Mouse (Mus musculus): ENCODE measurements at regions not wholly inside any gene's neighbourhood (a gene's known extent, or its start where the extent isn't known, plus 50 kb on each side); places are given as distances from the start of the nearest gene placed in this dataset.

- no peaks in the 10 kb centered on the region for H3K9me3 ChIP-seq (ENCODE audit: control insufficient read depth, low read length)
- 59% methylated on average over 5 of the region's 5 CpGs for WGBS
- ATAC-seq (replicated peaks; ENCODE audit: low FRiP score) (no peak), DNase-seq (ENCODE audit: low spot score) (no peak)
- H3K4me3 ChIP-seq (ENCODE audit: low read depth, low read length) = no peak overlapping the region
- no peak overlapping the region for H3K27ac ChIP-seq (ENCODE audit: low read depth, low read length)
- no peaks in the 10 kb centered on the region for H3K4me1 ChIP-seq (replicated peaks; ENCODE audit: control insufficient read depth, insufficient read depth, low read length)
- H3K9ac ChIP-seq (ENCODE audit: low read depth, low read length) = no peak overlapping the region
- peaks cover 5% of the 10 kb centered on the region; the same call in 1 of the 2 replicates for H3K27me3 ChIP-seq (replicated peaks; ENCODE audit: control insufficient read depth, insufficient read depth, low read length)
- H3K36me3 ChIP-seq (ENCODE audit: control insufficient read depth, insufficient read depth, low read length) = no peaks in the 10 kb centered on the region
- no peak overlapping the region for H3K4me2 ChIP-seq
Measured at GRCm38 (mm10) chr8:12130591-12130990, 148.0 kb upstream of the A230072I06Rik start.

GRCm38 (mm10) chr8:12134200-12134599, 144.4 kb upstream of the A230072I06Rik start:
- Histone ChIP-seq H3K9me3 (ENCODE audit: control insufficient read depth, low read length) (no peaks in the 10 kb centered on the region), H3K4me3 (ENCODE audit: low read depth, low read length) (no peak overlapping the region), H3K4me1 (replicated peaks; ENCODE audit: control insufficient read depth, insufficient read depth, low read length) (no peaks in the 10 kb centered on the region), H3K4me2 (no peak overlapping the region), H3K9ac (ENCODE audit: low read depth, low read length) (no peak overlapping the region), H3K27ac (ENCODE audit: low read depth, low read length) (no peak overlapping the region), H3K27me3 (replicated peaks; ENCODE audit: control insufficient read depth, insufficient read depth, low read length) (peaks cover 5% of the 10 kb centered on the region; the same call in 1 of the 2 replicates), H3K36me3 (ENCODE audit: control insufficient read depth, insufficient read depth, low read length) (no peaks in the 10 kb centered on the region)
- ATAC-seq (replicated peaks; ENCODE audit: low FRiP score) (no peak), DNase-seq (ENCODE audit: low spot score) (no peak)
- 32% methylated on average over 1 of the region's 1 CpGs for WGBS

GRCm38 (mm10) chr8:12135392-12136177, 143.0 kb upstream of the A230072I06Rik start:
- H3K9ac ChIP-seq (ENCODE audit: low read depth, low read length) = no peak overlapping the region
- ATAC-seq (replicated peaks; ENCODE audit: low FRiP score) (no peak), DNase-seq (ENCODE audit: low spot score) (no peak)
- H3K4me3 ChIP-seq (ENCODE audit: low read depth, low read length) = no peak overlapping the region
- H3K27me3 ChIP-seq (replicated peaks; ENCODE audit: control insufficient read depth, insufficient read depth, low read length) = peaks cover 5% of the 10 kb centered on the region; the same call in 1 of the 2 replicates
- no peak overlapping the region for H3K27ac ChIP-seq (ENCODE audit: low read depth, low read length)
- H3K9me3 ChIP-seq (ENCODE audit: control insufficient read depth, low read length) = no peaks in the 10 kb centered on the region
- no peaks in the 10 kb centered on the region for H3K4me1 ChIP-seq (replicated peaks; ENCODE audit: control insufficient read depth, insufficient read depth, low read length)
- H3K4me2 ChIP-seq = no peak overlapping the region
- WGBS = 81% methylated on average over 14 of the region's 14 CpGs
- no peaks in the 10 kb centered on the region for H3K36me3 ChIP-seq (ENCODE audit: control insufficient read depth, insufficient read depth, low read length)

GRCm38 (mm10) chr8:12136178-12136455, 142.5 kb upstream of the A230072I06Rik start:
- H3K4me3 ChIP-seq (ENCODE audit: low read depth, low read length) = no peak overlapping the region
- no peak overlapping the region for H3K9ac ChIP-seq (ENCODE audit: low read depth, low read length)
- H3K27me3 ChIP-seq (replicated peaks; ENCODE audit: control insufficient read depth, insufficient read depth, low read length) = peaks cover 5% of the 10 kb centered on the region; the same call in 1 of the 2 replicates
- DNase-seq (ENCODE audit: low spot score) (no peak), ATAC-seq (replicated peaks; ENCODE audit: low FRiP score) (no peak)
- no peaks in the 10 kb centered on the region for H3K9me3 ChIP-seq (ENCODE audit: control insufficient read depth, low read length)
- H3K4me1 ChIP-seq (replicated peaks; ENCODE audit: control insufficient read depth, insufficient read depth, low read length) = no peaks in the 10 kb centered on the region
- no peak overlapping the region for H3K4me2 ChIP-seq
- H3K36me3 ChIP-seq (ENCODE audit: control insufficient read depth, insufficient read depth, low read length) = no peaks in the 10 kb centered on the region
- WGBS = 84% methylated on average over 5 of the region's 5 CpGs
- no peak overlapping the region for H3K27ac ChIP-seq (ENCODE audit: low read depth, low read length)

GRCm38 (mm10) chr8:12137496-12137895, 141.1 kb upstream of the A230072I06Rik start:
- no peaks in the 10 kb centered on the region for H3K4me1 ChIP-seq (replicated peaks; ENCODE audit: control insufficient read depth, insufficient read depth, low read length)
- DNase-seq (ENCODE audit: low spot score) (no peak), ATAC-seq (replicated peaks; ENCODE audit: low FRiP score) (no peak)
- no peak overlapping the region for H3K27ac ChIP-seq (ENCODE audit: low read depth, low read length)
- H3K4me3 ChIP-seq (ENCODE audit: low read depth, low read length) = no peak overlapping the region
- H3K27me3 ChIP-seq (replicated peaks; ENCODE audit: control insufficient read depth, insufficient read depth, low read length) = peaks cover 5% of the 10 kb centered on the region; the same call in 1 of the 2 replicates
- no peaks in the 10 kb centered on the region for H3K9me3 ChIP-seq (ENCODE audit: control insufficient read depth, low read length)
- H3K9ac ChIP-seq (ENCODE audit: low read depth, low read length) = no peak overlapping the region
- WGBS = 25% methylated on average over 3 of the region's 3 CpGs
- no peak overlapping the region for H3K4me2 ChIP-seq
- no peaks in the 10 kb centered on the region for H3K36me3 ChIP-seq (ENCODE audit: control insufficient read depth, insufficient read depth, low read length)

- no peak overlapping the region for H3K4me3 ChIP-seq (ENCODE audit: low read depth, low read length)
- WGBS = 78% methylated on average over 8 of the region's 8 CpGs
- peaks cover 5% of the 10 kb centered on the region; the same call in 1 of the 2 replicates for H3K27me3 ChIP-seq (replicated peaks; ENCODE audit: control insufficient read depth, insufficient read depth, low read length)
- no peak overlapping the region for H3K27ac ChIP-seq (ENCODE audit: low read depth, low read length)
- ATAC-seq (replicated peaks; ENCODE audit: low FRiP score) (no peak), DNase-seq (ENCODE audit: low spot score) (no peak)
- no peaks in the 10 kb centered on the region for H3K4me1 ChIP-seq (replicated peaks; ENCODE audit: control insufficient read depth, insufficient read depth, low read length)
- no peaks in the 10 kb centered on the region for H3K9me3 ChIP-seq (ENCODE audit: control insufficient read depth, low read length)
- H3K36me3 ChIP-seq (ENCODE audit: control insufficient read depth, insufficient read depth, low read length) = no peaks in the 10 kb centered on the region
- H3K4me2 ChIP-seq = no peak overlapping the region
- H3K9ac ChIP-seq (ENCODE audit: low read depth, low read length) = no peak overlapping the region
Measured at GRCm38 (mm10) chr8:12137913-12138312, 140.7 kb upstream of the A230072I06Rik start.

GRCm38 (mm10) chr8:12151679-12152078, 126.9 kb upstream of the A230072I06Rik start:
- WGBS = 69% methylated on average over 7 of the region's 7 CpGs
- Histone ChIP-seq H3K9ac (ENCODE audit: low read depth, low read length) (no peak overlapping the region), H3K4me2 (no peak overlapping the region), H3K4me1 (replicated peaks; ENCODE audit: control insufficient read depth, insufficient read depth, low read length) (no peaks in the 10 kb centered on the region), H3K27ac (ENCODE audit: low read depth, low read length) (no peak overlapping the region), H3K4me3 (ENCODE audit: low read depth, low read length) (no peak overlapping the region), H3K27me3 (replicated peaks; ENCODE audit: control insufficient read depth, insufficient read depth, low read length) (no peaks in the 10 kb centered on the region), H3K36me3 (ENCODE audit: control insufficient read depth, insufficient read depth, low read length) (no peaks in the 10 kb centered on the region), H3K9me3 (ENCODE audit: control insufficient read depth, low read length) (no peaks in the 10 kb centered on the region)
- DNase-seq (ENCODE audit: low spot score) (no peak), ATAC-seq (replicated peaks; ENCODE audit: low FRiP score) (no peak)

GRCm38 (mm10) chr8:12152825-12153224, 125.8 kb upstream of the A230072I06Rik start:
- Histone ChIP-seq H3K9ac (ENCODE audit: low read depth, low read length) (no peak overlapping the region), H3K27ac (ENCODE audit: low read depth, low read length) (no peak overlapping the region), H3K27me3 (replicated peaks; ENCODE audit: control insufficient read depth, insufficient read depth, low read length) (no peaks in the 10 kb centered on the region), H3K4me2 (no peak overlapping the region), H3K4me1 (replicated peaks; ENCODE audit: control insufficient read depth, insufficient read depth, low read length) (no peaks in the 10 kb centered on the region), H3K4me3 (ENCODE audit: low read depth, low read length) (no peak overlapping the region), H3K36me3 (ENCODE audit: control insufficient read depth, insufficient read depth, low read length) (no peaks in the 10 kb centered on the region), H3K9me3 (ENCODE audit: control insufficient read depth, low read length) (no peaks in the 10 kb centered on the region)
- ATAC-seq (replicated peaks; ENCODE audit: low FRiP score) = no peak
- WGBS = 53% methylated on average over 9 of the region's 9 CpGs
- no peak for DNase-seq (ENCODE audit: low spot score)

GRCm38 (mm10) chr8:12156893-12157292, 121.7 kb upstream of the A230072I06Rik start:
- WGBS = 69% methylated on average over 1 of the region's 1 CpGs
- no peak overlapping the region for H3K4me3 ChIP-seq (ENCODE audit: low read depth, low read length)

More at GRCm38 (mm10) chr8:12156893-12157292, 121.7 kb upstream of the A230072I06Rik start:
- H3K27ac ChIP-seq (ENCODE audit: low read depth, low read length) = no peak overlapping the region
- H3K27me3 ChIP-seq (replicated peaks; ENCODE audit: control insufficient read depth, insufficient read depth, low read length) = no peaks in the 10 kb centered on the region
- DNase-seq (ENCODE audit: low spot score) (no peak), ATAC-seq (replicated peaks; ENCODE audit: low FRiP score) (no peak)
- H3K9ac ChIP-seq (ENCODE audit: low read depth, low read length) = no peak overlapping the region
- no peak overlapping the region for H3K4me2 ChIP-seq
- H3K36me3 ChIP-seq (ENCODE audit: control insufficient read depth, insufficient read depth, low read length) = no peaks in the 10 kb centered on the region
- no peaks in the 10 kb centered on the region for H3K9me3 ChIP-seq (ENCODE audit: control insufficient read depth, low read length)
- H3K4me1 ChIP-seq (replicated peaks; ENCODE audit: control insufficient read depth, insufficient read depth, low read length) = no peaks in the 10 kb centered on the region

Data from liver, embryonic 11.5 days (tissue).